Mouse (Mus musculus): ENCODE measurements around the gene Dxo. TPM values are rescaled to one million over a fixed set of nuclear protein-coding genes. Genes with fewer than 3 reads are reported as not detected.

Dxo gene
- polyA plus RNA-seq, 2 experiments: 52.6 to 87.6 TPM

DNA sequence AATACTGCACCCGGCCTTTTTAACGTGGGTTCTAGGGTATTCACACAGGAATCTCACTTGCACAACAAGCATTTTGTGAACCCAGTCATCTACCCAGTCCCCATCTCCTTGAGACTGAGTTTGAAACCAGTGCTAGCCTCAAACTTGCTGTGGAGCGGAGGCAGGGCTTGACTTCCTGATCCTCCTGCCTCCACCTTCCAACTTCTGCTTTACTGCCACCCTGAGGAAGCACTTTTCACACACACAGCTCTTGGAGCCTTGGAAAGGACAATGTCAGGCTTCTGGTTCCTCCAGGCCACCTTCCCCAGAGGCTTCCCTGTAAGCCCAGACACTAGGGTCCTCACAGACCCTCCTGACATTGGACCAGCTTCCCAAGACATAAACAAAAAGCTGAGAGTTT lies 46.5 kb downstream of the Dxo start:
- no peak overlapping the region for H3K4me2 ChIP-seq (replicated peaks; ENCODE audit: low read depth, low read length, severe bottlenecking)
- 64% methylated on average over 3 of the region's 3 CpGs for WGBS
- DNase-seq (ENCODE audit: low spot score): no peak
- no peak overlapping the region for H3K27ac ChIP-seq (replicated peaks; ENCODE audit: low read depth, low read length)
- TF ChIP-seq POLR2A (IDR thresholded peaks at IDR 0.05; ENCODE audit: borderline replicate concordance, extremely low read depth, insufficient read depth, insufficient read length): no peak
- H3K36me3 ChIP-seq (ENCODE audit: control insufficient read depth, insufficient read depth, low read length): no peaks in the 10 kb centered on the region
- no peak for ATAC-seq (ENCODE audit: low FRiP score, low read depth)
- H3K9me3 ChIP-seq (ENCODE audit: control insufficient read depth, low read length): no peaks in the 10 kb centered on the region
- no peak overlapping the region for H3K9ac ChIP-seq (ENCODE audit: low read depth, low read length, severe bottlenecking)
- no peaks in the 10 kb centered on the region for H3K27me3 ChIP-seq (ENCODE audit: control insufficient read depth, insufficient read depth, low read length)
- H3K4me3 ChIP-seq (replicated peaks; ENCODE audit: low read length): no peak overlapping the region
- H3K4me1 ChIP-seq (ENCODE audit: control insufficient read depth, insufficient read depth, low read length): peaks cover 6% of the 10 kb centered on the region; the same call in 1 of the 2 replicates

DNA sequence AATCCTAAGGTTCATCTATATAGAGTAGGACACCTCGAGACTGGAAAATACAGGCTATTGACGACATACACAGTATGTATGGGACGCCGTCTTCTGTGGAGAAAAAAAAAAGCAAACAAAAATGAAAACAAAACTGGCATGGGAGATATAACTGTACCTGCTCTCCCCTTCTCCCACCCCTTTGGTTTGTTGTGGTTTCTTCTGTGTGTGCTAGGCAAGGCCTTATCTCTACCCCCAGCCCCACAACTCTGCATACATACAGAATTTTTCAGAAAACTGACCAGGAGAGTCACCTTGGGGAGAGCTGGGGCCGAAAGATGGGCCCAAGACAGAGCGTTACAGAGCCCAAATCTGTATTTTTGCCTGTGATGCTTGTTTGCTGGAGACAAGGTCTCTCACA lies 47.9 kb downstream of the Dxo start:
- Histone ChIP-seq H3K4me3 (replicated peaks; ENCODE audit: low read length) (no peak overlapping the region), H3K9me3 (ENCODE audit: control insufficient read depth, low read length) (no peaks in the 10 kb centered on the region), H3K27ac (replicated peaks; ENCODE audit: low read depth, low read length) (no peak overlapping the region), H3K27me3 (ENCODE audit: control insufficient read depth, insufficient read depth, low read length) (no peaks in the 10 kb centered on the region), H3K36me3 (ENCODE audit: control insufficient read depth, insufficient read depth, low read length) (no peaks in the 10 kb centered on the region), H3K9ac (ENCODE audit: low read depth, low read length, severe bottlenecking) (no peak overlapping the region), H3K4me1 (ENCODE audit: control insufficient read depth, insufficient read depth, low read length) (peaks cover 6% of the 10 kb centered on the region; the same call in 1 of the 2 replicates), H3K4me2 (replicated peaks; ENCODE audit: low read depth, low read length, severe bottlenecking) (no peak overlapping the region)
- TF ChIP-seq POLR2A (IDR thresholded peaks at IDR 0.05; ENCODE audit: borderline replicate concordance, extremely low read depth, insufficient read depth, insufficient read length): no peak
- 91% methylated on average over 6 of the region's 6 CpGs for WGBS
- no peak for DNase-seq (ENCODE audit: low spot score)
- no peak for ATAC-seq (ENCODE audit: low FRiP score, low read depth)

DNA sequence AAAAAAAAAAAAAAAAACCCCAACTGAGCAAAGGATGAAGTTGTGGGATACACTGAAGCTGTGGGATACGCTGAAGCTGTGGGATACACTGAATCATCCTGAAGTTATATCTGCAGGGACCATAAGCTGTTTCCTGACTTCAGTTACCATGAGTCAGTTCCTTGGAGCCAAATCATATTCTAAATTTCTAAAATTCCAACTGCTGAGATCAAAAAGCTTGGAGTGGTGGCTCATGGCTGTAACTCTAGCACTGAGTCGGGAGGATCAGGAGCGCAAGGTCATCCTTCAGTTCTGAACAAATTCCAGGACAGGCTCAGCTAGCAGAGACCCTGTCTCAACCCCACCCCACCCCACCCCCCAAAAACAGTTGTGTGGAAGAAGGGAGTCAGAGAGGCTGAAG lies 48.8 kb downstream of the Dxo start:
- Histone ChIP-seq H3K9ac (ENCODE audit: low read depth, low read length, severe bottlenecking) (no peak overlapping the region), H3K4me3 (replicated peaks; ENCODE audit: low read length) (no peak overlapping the region), H3K36me3 (ENCODE audit: control insufficient read depth, insufficient read depth, low read length) (no peaks in the 10 kb centered on the region), H3K27ac (replicated peaks; ENCODE audit: low read depth, low read length) (no peak overlapping the region), H3K9me3 (ENCODE audit: control insufficient read depth, low read length) (no peaks in the 10 kb centered on the region), H3K4me1 (ENCODE audit: control insufficient read depth, insufficient read depth, low read length) (peaks cover 6% of the 10 kb centered on the region; the same call in 1 of the 2 replicates), H3K27me3 (ENCODE audit: control insufficient read depth, insufficient read depth, low read length) (no peaks in the 10 kb centered on the region), H3K4me2 (replicated peaks; ENCODE audit: low read depth, low read length, severe bottlenecking) (no peak overlapping the region)
- WGBS: 78% methylated on average over 3 of the region's 3 CpGs
- DNase-seq (ENCODE audit: low spot score) (no peak), ATAC-seq (ENCODE audit: low FRiP score, low read depth) (no peak)
- no peak for TF ChIP-seq POLR2A (IDR thresholded peaks at IDR 0.05; ENCODE audit: borderline replicate concordance, extremely low read depth, insufficient read depth, insufficient read length)

DNA sequence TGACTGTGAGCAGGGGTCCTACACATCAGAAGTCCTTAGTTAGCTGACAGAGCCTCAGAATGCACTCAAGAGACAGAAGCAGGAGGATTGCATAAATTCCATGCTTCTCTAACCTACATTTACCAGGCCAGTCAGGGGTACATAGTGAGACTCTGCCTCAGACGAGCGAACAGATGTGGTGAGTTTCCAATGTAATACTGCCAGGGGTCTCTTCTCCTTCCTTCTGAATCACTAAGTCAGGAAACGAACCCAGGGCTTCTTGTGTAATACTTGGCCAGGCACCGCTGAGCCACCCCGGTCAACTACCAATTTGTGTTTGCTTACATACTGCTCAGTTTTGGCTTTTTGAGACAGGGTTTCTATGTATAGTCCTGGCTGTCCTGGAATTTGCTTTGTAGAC lies 51.1 kb downstream of the Dxo start:
- H3K9ac ChIP-seq (ENCODE audit: low read depth, low read length, severe bottlenecking): no peak overlapping the region
- H3K4me1 ChIP-seq (ENCODE audit: control insufficient read depth, insufficient read depth, low read length): peaks cover 6% of the 10 kb centered on the region; the same call in 1 of the 2 replicates
- no peak for TF ChIP-seq POLR2A (IDR thresholded peaks at IDR 0.05; ENCODE audit: borderline replicate concordance, extremely low read depth, insufficient read depth, insufficient read length)
- H3K27ac ChIP-seq (replicated peaks; ENCODE audit: low read depth, low read length): no peak overlapping the region
- no peaks in the 10 kb centered on the region for H3K9me3 ChIP-seq (ENCODE audit: control insufficient read depth, low read length)
- no peak overlapping the region for H3K4me3 ChIP-seq (replicated peaks; ENCODE audit: low read length)
- no peak overlapping the region for H3K4me2 ChIP-seq (replicated peaks; ENCODE audit: low read depth, low read length, severe bottlenecking)
- 78% methylated on average over 5 of the region's 5 CpGs for WGBS
- no peaks in the 10 kb centered on the region for H3K36me3 ChIP-seq (ENCODE audit: control insufficient read depth, insufficient read depth, low read length)
- ATAC-seq (ENCODE audit: low FRiP score, low read depth) (no peak), DNase-seq (ENCODE audit: low spot score) (no peak)
- H3K27me3 ChIP-seq (ENCODE audit: control insufficient read depth, insufficient read depth, low read length): no peaks in the 10 kb centered on the region

Small RNA genes lying within 50 kb of the gene (microRNA-seq; reads per million reads assigned to microRNA genes)
- 0.92 reads per million for gene Mir6970
- gene Mir6971: 0.92 reads per million
- not detected for gene Mir6972

Other genes with a start within 250 kb of the Dxo start
Only the 30 nearest of the 39 such genes appear.
- 11.3 and 12.8 TPM in 2 replicates for gene Egfl8, start 221.0 kb upstream of the Dxo start, polyA plus RNA-seq (2012; rRNA removed)
- gene Egfl8, start 221.0 kb upstream of the Dxo start, polyA plus RNA-seq (2014; fragmentation: Nextera tagmentation; extraction: Ambion mirVana): 8.1 and 8.7 TPM in 2 replicates
- gene Ppt2, start 208.5 kb upstream of the Dxo start, polyA plus RNA-seq (2012; rRNA removed): 39.6 and 52.4 TPM in 2 replicates
- gene Ppt2, start 208.5 kb upstream of the Dxo start, polyA plus RNA-seq (2014; fragmentation: Nextera tagmentation; extraction: Ambion mirVana): 27.0 and 29.9 TPM in 2 replicates
- gene Prrt1, start 207.5 kb upstream of the Dxo start, polyA plus RNA-seq (2012; rRNA removed): 5.5 and 5.7 TPM in 2 replicates
- 0.40 and 0.94 TPM in 2 replicates for gene Prrt1, start 207.5 kb upstream of the Dxo start, polyA plus RNA-seq (2014; fragmentation: Nextera tagmentation; extraction: Ambion mirVana)
- gene Fkbpl, start 192.3 kb upstream of the Dxo start, polyA plus RNA-seq (2012; rRNA removed): 5.1 TPM in 2 replicates
- 11.9 and 12.5 TPM in 2 replicates for gene Fkbpl, start 192.3 kb upstream of the Dxo start, polyA plus RNA-seq (2014; fragmentation: Nextera tagmentation; extraction: Ambion mirVana)
- gene Atf6b, start 189.9 kb upstream of the Dxo start, polyA plus RNA-seq (2012; rRNA removed): 104 and 121 TPM in 2 replicates
- gene Atf6b, start 189.9 kb upstream of the Dxo start, polyA plus RNA-seq (2014; fragmentation: Nextera tagmentation; extraction: Ambion mirVana): 68.3 and 80.9 TPM in 2 replicates
- 4.5 and 5.4 TPM in 2 replicates for gene Tnxb, start 166.5 kb upstream of the Dxo start, polyA plus RNA-seq (2012; rRNA removed)
- 1.5 and 2.0 TPM in 2 replicates for gene Tnxb, start 166.5 kb upstream of the Dxo start, polyA plus RNA-seq (2014; fragmentation: Nextera tagmentation; extraction: Ambion mirVana)
- 3.2 and 4.3 TPM in 2 replicates for gene C4b, start 93.1 kb upstream of the Dxo start, polyA plus RNA-seq (2012; rRNA removed)
- gene C4b, start 93.1 kb upstream of the Dxo start, polyA plus RNA-seq (2014; fragmentation: Nextera tagmentation; extraction: Ambion mirVana): 0.53 and 1.3 TPM in 2 replicates
- 0.25 and 0.68 TPM in 2 replicates for gene Cyp21a1, start 32.5 kb upstream of the Dxo start, polyA plus RNA-seq (2012; rRNA removed)
- gene Cyp21a1, start 32.5 kb upstream of the Dxo start, polyA plus RNA-seq (2014; fragmentation: Nextera tagmentation; extraction: Ambion mirVana): 0.17 and 0.33 TPM in 2 replicates
- gene Stk19, start 74 bp upstream of the Dxo start, polyA plus RNA-seq (2012; rRNA removed): 46.4 and 46.5 TPM in 2 replicates
- gene Stk19, start 74 bp upstream of the Dxo start, polyA plus RNA-seq (2014; fragmentation: Nextera tagmentation; extraction: Ambion mirVana): 23.9 and 26.8 TPM in 2 replicates
- gene Skiv2l, start 13.2 kb downstream of the Dxo start, polyA plus RNA-seq (2012; rRNA removed): 75.8 and 99.4 TPM in 2 replicates
- gene Skiv2l, start 13.2 kb downstream of the Dxo start, polyA plus RNA-seq (2014; fragmentation: Nextera tagmentation; extraction: Ambion mirVana): 43.5 and 45.0 TPM in 2 replicates
- 56.4 and 92.2 TPM in 2 replicates for gene Nelfe, start 13.4 kb downstream of the Dxo start, polyA plus RNA-seq (2012; rRNA removed)
- gene Nelfe, start 13.4 kb downstream of the Dxo start, polyA plus RNA-seq (2014; fragmentation: Nextera tagmentation; extraction: Ambion mirVana): 101 and 111 TPM in 2 replicates
- gene Cfb, start 25.5 kb downstream of the Dxo start, polyA plus RNA-seq (2012; rRNA removed): 0.76 and 0.88 TPM in 2 replicates
- 1.6 and 2.1 TPM in 2 replicates for gene Cfb, start 25.5 kb downstream of the Dxo start, polyA plus RNA-seq (2014; fragmentation: Nextera tagmentation; extraction: Ambion mirVana)
- gene Zbtb12, start 42.5 kb downstream of the Dxo start, polyA plus RNA-seq (2012; rRNA removed): 44.3 and 52.0 TPM in 2 replicates
- 1.4 and 1.5 TPM in 2 replicates for gene Zbtb12, start 42.5 kb downstream of the Dxo start, polyA plus RNA-seq (2014; fragmentation: Nextera tagmentation; extraction: Ambion mirVana)
- gene Gm20547, start 45.0 kb downstream of the Dxo start, polyA plus RNA-seq (2012; rRNA removed): not detected in 2 replicates
- not detected in 2 replicates for gene Gm20547, start 45.0 kb downstream of the Dxo start, polyA plus RNA-seq (2014; fragmentation: Nextera tagmentation; extraction: Ambion mirVana)
- 4.7 and 5.1 TPM in 2 replicates for gene C2, start 61.2 kb downstream of the Dxo start, polyA plus RNA-seq (2012; rRNA removed)
- 3.9 and 4.9 TPM in 2 replicates for gene C2, start 61.2 kb downstream of the Dxo start, polyA plus RNA-seq (2014; fragmentation: Nextera tagmentation; extraction: Ambion mirVana)
- gene Ehmt2, start 61.5 kb downstream of the Dxo start, polyA plus RNA-seq (2012; rRNA removed): 232 and 297 TPM in 2 replicates
- gene Ehmt2, start 61.5 kb downstream of the Dxo start, polyA plus RNA-seq (2014; fragmentation: Nextera tagmentation; extraction: Ambion mirVana): 72.8 and 80.6 TPM in 2 replicates
- 0.09 and 0.10 TPM in 2 replicates for gene Slc44a4, start 77.4 kb downstream of the Dxo start, polyA plus RNA-seq (2012; rRNA removed)
- gene Slc44a4, start 77.4 kb downstream of the Dxo start, polyA plus RNA-seq (2014; fragmentation: Nextera tagmentation; extraction: Ambion mirVana): not detected in 2 replicates
- gene Neu1, start 94.2 kb downstream of the Dxo start, polyA plus RNA-seq (2012; rRNA removed): 19.3 and 26.5 TPM in 2 replicates
- 18.2 and 18.4 TPM in 2 replicates for gene Neu1, start 94.2 kb downstream of the Dxo start, polyA plus RNA-seq (2014; fragmentation: Nextera tagmentation; extraction: Ambion mirVana)
- 22.8 and 25.6 TPM in 2 replicates for gene Hspa1b, start 122.2 kb downstream of the Dxo start, polyA plus RNA-seq (2012; rRNA removed)
- gene Hspa1b, start 122.2 kb downstream of the Dxo start, polyA plus RNA-seq (2014; fragmentation: Nextera tagmentation; extraction: Ambion mirVana): 1.6 and 2.2 TPM in 2 replicates
- not detected in 2 replicates for gene Gm20481, start 132.9 kb downstream of the Dxo start, polyA plus RNA-seq (2012; rRNA removed)
- gene Gm20481, start 132.9 kb downstream of the Dxo start, polyA plus RNA-seq (2014; fragmentation: Nextera tagmentation; extraction: Ambion mirVana): not detected in 2 replicates
- gene Hspa1a, start 135.1 kb downstream of the Dxo start, polyA plus RNA-seq (2012; rRNA removed): 6.5 and 7.1 TPM in 2 replicates
- gene Hspa1a, start 135.1 kb downstream of the Dxo start, polyA plus RNA-seq (2014; fragmentation: Nextera tagmentation; extraction: Ambion mirVana): 9.5 and 9.6 TPM in 2 replicates
- gene Hspa1l, start 135.7 kb downstream of the Dxo start, polyA plus RNA-seq (2012; rRNA removed): 0.44 and 0.47 TPM in 2 replicates
- gene Hspa1l, start 135.7 kb downstream of the Dxo start, polyA plus RNA-seq (2014; fragmentation: Nextera tagmentation; extraction: Ambion mirVana): 0.85 and 1.4 TPM in 2 replicates
- gene Lsm2, start 144.8 kb downstream of the Dxo start, polyA plus RNA-seq (2012; rRNA removed): 186 and 233 TPM in 2 replicates
- gene Lsm2, start 144.8 kb downstream of the Dxo start, polyA plus RNA-seq (2014; fragmentation: Nextera tagmentation; extraction: Ambion mirVana): 170 and 178 TPM in 2 replicates
- gene Vars, start 164.0 kb downstream of the Dxo start, polyA plus RNA-seq (2012; rRNA removed): 163 and 216 TPM in 2 replicates
- 88.3 and 100 TPM in 2 replicates for gene Vars, start 164.0 kb downstream of the Dxo start, polyA plus RNA-seq (2014; fragmentation: Nextera tagmentation; extraction: Ambion mirVana)
- 0.64 and 0.85 TPM in 2 replicates for gene Vwa7, start 179.6 kb downstream of the Dxo start, polyA plus RNA-seq (2012; rRNA removed)
- gene Vwa7, start 179.6 kb downstream of the Dxo start, polyA plus RNA-seq (2014; fragmentation: Nextera tagmentation; extraction: Ambion mirVana): 0.11 and 0.15 TPM in 2 replicates
- 12.0 and 15.2 TPM in 2 replicates for gene Sapcd1, start 191.0 kb downstream of the Dxo start, polyA plus RNA-seq (2012; rRNA removed)
- 12.5 and 13.7 TPM in 2 replicates for gene Sapcd1, start 191.0 kb downstream of the Dxo start, polyA plus RNA-seq (2014; fragmentation: Nextera tagmentation; extraction: Ambion mirVana)
- gene Msh5, start 209.7 kb downstream of the Dxo start, polyA plus RNA-seq (2012; rRNA removed): 6.4 and 6.5 TPM in 2 replicates
- gene Msh5, start 209.7 kb downstream of the Dxo start, polyA plus RNA-seq (2014; fragmentation: Nextera tagmentation; extraction: Ambion mirVana): 3.4 and 3.5 TPM in 2 replicates
- gene Clic1, start 212.9 kb downstream of the Dxo start, polyA plus RNA-seq (2012; rRNA removed): 229 and 236 TPM in 2 replicates
- 103 and 108 TPM in 2 replicates for gene Clic1, start 212.9 kb downstream of the Dxo start, polyA plus RNA-seq (2014; fragmentation: Nextera tagmentation; extraction: Ambion mirVana)
- 271 and 326 TPM in 2 replicates for gene Ddah2, start 222.0 kb downstream of the Dxo start, polyA plus RNA-seq (2012; rRNA removed)
- 358 and 403 TPM in 2 replicates for gene Ddah2, start 222.0 kb downstream of the Dxo start, polyA plus RNA-seq (2014; fragmentation: Nextera tagmentation; extraction: Ambion mirVana)
- gene Ly6g6c, start 228.4 kb downstream of the Dxo start, polyA plus RNA-seq (2012; rRNA removed): 3.4 and 5.5 TPM in 2 replicates
- 10.4 and 22.3 TPM in 2 replicates for gene Ly6g6c, start 228.4 kb downstream of the Dxo start, polyA plus RNA-seq (2014; fragmentation: Nextera tagmentation; extraction: Ambion mirVana)

Measured in limb, embryonic 14.5 days (tissue).